Mouse (Mus musculus) embryonic facial prominence, embryonic 13.5 days (tissue): Measurements from ENCODE around the gene Ncam1. TPM values are rescaled to one million over a fixed set of nuclear protein-coding genes. Genes with fewer than 3 reads are reported as not detected.

ENCODE experiments used
- ATAC-seq: fragments of 200-750 bp; cut with Nextera tagmentation; 2 replicates; pipeline ENCODE4 v1.8.0; 2017; ENCODE audit warnings: low read depth; ENCODE audit not compliant: insufficient number of reproducible peaks, insufficient read depth, low FRiP score, low TSS enrichment
- H3K27ac ChIP-seq: fragments of 300-500 bp; sonication (generic); 2 replicates; pipeline ENCODE4 v1.5.1; 2015; ENCODE audit warnings: moderate library complexity, mild to moderate bottlenecking, inconsistent platforms
- H3K27me3 ChIP-seq: fragments of 300-500 bp; sonication (generic); 2 replicates; pipeline ENCODE4 v1.6.1; 2015; ENCODE audit warnings: mild to moderate bottlenecking, inconsistent platforms
- H3K36me3 ChIP-seq: fragments of 300-500 bp; sonication (generic); 2 replicates; pipeline ENCODE4 v1.6.1; 2015; ENCODE audit warnings: mild to moderate bottlenecking, inconsistent platforms
- H3K4me1 ChIP-seq: fragments of 300-500 bp; sonication (generic); 2 replicates; pipeline ENCODE4 v1.6.1; 2015; ENCODE audit warnings: inconsistent platforms
- H3K4me2 ChIP-seq: fragments of 300-500 bp; sonication (generic); 2 replicates; pipeline ENCODE4 v1.6.1; 2015; ENCODE audit warnings: moderate library complexity, mild to moderate bottlenecking, inconsistent platforms
- H3K4me3 ChIP-seq: fragments of 300-500 bp; sonication (generic); 2 replicates; pipeline ENCODE4 v1.5.1; 2015; ENCODE audit warnings: mild to moderate bottlenecking, inconsistent platforms
- H3K9ac ChIP-seq: fragments of 300-500 bp; sonication (generic); 2 replicates; pipeline ENCODE4 v1.6.1; 2015; ENCODE audit warnings: mild to moderate bottlenecking, inconsistent platforms
- H3K9me3 ChIP-seq: fragments of 300-500 bp; sonication (generic); 2 replicates; pipeline ENCODE4 v1.6.1; 2016; ENCODE audit warnings: inconsistent platforms
- WGBS: fragments of 180-500 bp; shearing (Covaris S2); methylation state at CpG from one replicate; pipeline ENCODE4 v1.1.7; 2015; ENCODE audit warnings: mixed read lengths; 5-methylcytosine and 5-hydroxymethylcytosine counted together
- polyA plus RNA-seq: library from polyadenylated mRNA; unstranded; fragments of >200 nt; fragmentation: Nextera tagmentation; extraction: Ambion mirVana; gene quantifications from 2 replicates; pipeline ENCODE4 v1.2.1, GENCODE M21; 2015

The Ncam1 gene
- polyA plus RNA-seq: 123 and 145 TPM in 2 replicates

GRCm38 (mm10) chr9:49798806-49799205 lies at the start of gene Ncam1:
Ncam1 (minus strand) TSS chr9:49798925.
- 0% methylated on average over 23 of the region's 23 CpGs for WGBS
- Histone ChIP-seq H3K9ac (peak within 1 kb of the TSS; percentile 76), H3K4me1 (peaks cover 9% of the 10 kb centered on the region; the same call in 1 of the 2 replicates), H3K4me3 (peak within 1 kb of the TSS; percentile 65), H3K36me3 (no peaks in the 10 kb centered on the region), H3K4me2 (peak within 1 kb of the TSS; percentile 92), H3K27me3 (peaks cover 11% of the 10 kb centered on the region), H3K9me3 (no peaks in the 10 kb centered on the region), H3K27ac (peak within 1 kb of the TSS; percentile 83)
- peak; percentile 76; the same call in 1 of the 2 replicates for ATAC-seq

DNA sequence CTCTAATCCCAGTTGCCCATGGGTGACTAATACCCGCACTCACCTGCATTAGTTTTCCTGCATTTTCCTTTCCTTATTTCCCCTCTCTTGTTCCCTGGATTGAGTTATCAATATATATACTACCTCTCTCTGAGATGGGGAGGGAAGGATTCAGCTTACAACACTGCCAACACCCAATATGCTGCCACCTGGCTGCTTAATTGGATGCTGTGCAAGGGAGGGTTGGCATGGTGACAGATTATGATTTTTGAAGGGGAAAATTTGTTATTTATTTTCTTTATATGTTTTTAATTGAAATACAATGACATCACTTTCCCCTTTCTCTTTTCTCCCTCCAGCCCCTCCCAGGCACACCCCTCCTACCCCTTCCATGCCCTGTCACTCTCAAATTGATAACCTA lies 35.3 kb upstream of the Ncam1 start:
- H3K9ac ChIP-seq: no peak overlapping the region
- H3K27me3 ChIP-seq: no peaks in the 10 kb centered on the region
- ATAC-seq: no peak
- H3K9me3 ChIP-seq: no peaks in the 10 kb centered on the region
- H3K36me3 ChIP-seq: no peaks in the 10 kb centered on the region
- H3K4me1 ChIP-seq: peaks cover 10% of the 10 kb centered on the region; the same call in 1 of the 2 replicates
- no peak overlapping the region for H3K4me2 ChIP-seq
- 93% methylated on average over 1 of the region's 1 CpGs for WGBS
- no peak overlapping the region for H3K4me3 ChIP-seq
- H3K27ac ChIP-seq: no peak overlapping the region

DNA sequence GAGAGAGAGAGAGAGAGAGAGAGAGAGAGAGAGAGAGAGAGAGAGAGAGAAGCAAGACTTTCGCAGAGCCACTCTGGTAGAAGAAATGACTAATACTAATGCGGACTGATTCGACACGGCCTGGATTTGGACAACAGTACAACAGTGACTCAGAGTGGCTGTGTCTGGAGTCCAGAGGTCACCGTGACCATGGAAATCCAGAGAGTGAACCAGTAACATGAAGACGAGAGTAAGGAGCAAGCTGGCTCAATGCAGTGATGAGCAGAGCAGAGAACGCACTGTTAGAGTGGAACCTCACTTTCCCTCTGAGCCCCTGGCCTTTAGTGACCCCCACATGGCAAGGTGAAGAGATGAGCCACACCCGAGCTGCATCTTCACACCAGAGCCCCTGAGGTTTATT lies 28.9 kb upstream of the Ncam1 start:
- WGBS: 89% methylated on average over 8 of the region's 8 CpGs
- no peak overlapping the region for H3K4me3 ChIP-seq
- H3K27ac ChIP-seq: no peak overlapping the region
- no peak overlapping the region for H3K9ac ChIP-seq
- no peak overlapping the region for H3K4me2 ChIP-seq
- H3K27me3 ChIP-seq: no peaks in the 10 kb centered on the region
- H3K4me1 ChIP-seq: peaks cover 12% of the 10 kb centered on the region; the same call in 1 of the 2 replicates
- no peaks in the 10 kb centered on the region for H3K9me3 ChIP-seq
- H3K36me3 ChIP-seq: no peaks in the 10 kb centered on the region
- no peak for ATAC-seq

GRCm38 (mm10) chr9:49816115-49816650 lies 17.5 kb upstream of the Ncam1 start:
- H3K4me2 ChIP-seq: no peak overlapping the region
- no peak for ATAC-seq
- no peak overlapping the region for H3K27ac ChIP-seq
- peaks cover 17% of the 10 kb centered on the region for H3K4me1 ChIP-seq
- 61% methylated on average over 10 of the region's 10 CpGs for WGBS
- no peaks in the 10 kb centered on the region for H3K36me3 ChIP-seq
- no peaks in the 10 kb centered on the region for H3K9me3 ChIP-seq
- no peak overlapping the region for H3K4me3 ChIP-seq
- no peak overlapping the region for H3K9ac ChIP-seq
- no peaks in the 10 kb centered on the region for H3K27me3 ChIP-seq

DNA sequence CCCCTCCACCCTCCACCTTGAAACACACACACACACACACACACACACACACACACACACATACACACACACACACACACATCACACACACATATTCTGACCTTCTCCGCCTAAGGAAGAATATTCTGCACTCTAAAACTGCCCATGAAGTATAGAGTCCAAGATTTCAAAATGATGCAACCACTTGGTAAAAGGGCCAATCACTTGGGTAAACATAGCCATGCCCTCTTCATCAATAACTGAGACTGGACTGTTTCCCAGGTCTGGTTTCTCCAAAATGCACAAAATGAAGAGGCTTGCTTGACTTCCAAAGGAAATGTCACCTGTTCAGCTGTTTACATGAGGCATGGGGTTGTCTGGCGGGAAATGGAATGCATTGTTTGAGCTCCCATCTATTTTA lies 15.7 kb upstream of the Ncam1 start:
- H3K36me3 ChIP-seq: no peaks in the 10 kb centered on the region
- 96% methylated on average over 2 of the region's 2 CpGs for WGBS
- H3K27ac ChIP-seq: no peak overlapping the region
- H3K4me1 ChIP-seq: peaks cover 17% of the 10 kb centered on the region
- H3K27me3 ChIP-seq: no peaks in the 10 kb centered on the region
- H3K9ac ChIP-seq: no peak overlapping the region
- no peak for ATAC-seq
- no peak overlapping the region for H3K4me3 ChIP-seq
- no peaks in the 10 kb centered on the region for H3K9me3 ChIP-seq
- H3K4me2 ChIP-seq: no peak overlapping the region

GRCm38 (mm10) chr9:49803222-49803621 lies 4.5 kb upstream of the Ncam1 start:
- Histone ChIP-seq H3K4me1 (no peaks in the 10 kb centered on the region; the same call in 1 of the 2 replicates), H3K4me3 (no peak overlapping the region), H3K4me2 (no peak overlapping the region), H3K9me3 (no peaks in the 10 kb centered on the region), H3K36me3 (no peaks in the 10 kb centered on the region), H3K27me3 (peaks cover 5% of the 10 kb centered on the region), H3K9ac (no peak overlapping the region), H3K27ac (no peak overlapping the region)
- 36% methylated on average over 3 of the region's 3 CpGs for WGBS
- ATAC-seq: no peak

DNA sequence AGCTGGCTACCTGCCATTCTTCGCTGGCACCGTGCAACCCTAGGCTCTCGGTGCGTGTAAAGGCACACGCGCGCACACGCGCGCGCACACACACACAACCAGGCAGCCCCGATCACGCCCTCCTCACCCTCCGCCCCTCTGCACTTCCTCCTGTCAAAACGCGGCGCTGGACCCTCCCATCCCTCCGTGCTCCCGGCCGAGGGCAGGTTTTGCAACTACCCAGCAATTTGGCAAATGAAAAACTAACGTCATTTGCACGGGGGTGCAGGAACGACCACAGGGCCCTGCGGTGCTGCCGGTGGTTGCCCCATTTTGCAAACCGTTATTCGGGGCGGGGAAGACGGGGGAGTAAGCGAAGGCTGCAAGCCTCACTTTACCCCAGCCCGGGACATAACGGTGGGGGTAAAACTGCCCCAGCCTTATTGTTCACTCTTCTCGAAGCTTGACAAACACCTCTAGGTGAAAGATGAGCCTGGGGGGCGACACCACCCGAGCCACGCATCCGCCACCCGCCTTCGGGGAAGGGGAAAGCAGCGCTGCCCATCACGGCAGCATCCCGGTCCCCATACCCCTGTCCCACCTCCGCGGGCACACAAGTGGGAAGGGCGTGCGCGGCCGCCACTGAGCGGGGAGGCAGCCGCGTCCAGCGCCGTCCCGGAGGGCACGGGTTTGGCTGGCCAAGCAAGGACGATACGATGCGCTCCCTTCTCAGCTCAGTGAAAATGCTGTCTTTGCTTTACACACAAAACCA lies 729 bp downstream of the Ncam1 start:
- peak overlapping the region; percentile 65 for H3K4me3 ChIP-seq
- H3K9me3 ChIP-seq: no peaks in the 10 kb centered on the region
- H3K4me2 ChIP-seq: peak overlapping the region; percentile 92
- H3K9ac ChIP-seq: peak overlapping the region; percentile 76
- H3K36me3 ChIP-seq: no peaks in the 10 kb centered on the region
- peaks cover 13% of the 10 kb centered on the region for H3K4me1 ChIP-seq
- H3K27me3 ChIP-seq: peaks cover 11% of the 10 kb centered on the region
- under 1% methylated on average over 58 of the region's 58 CpGs for WGBS
- peak overlapping the region; percentile 83 for H3K27ac ChIP-seq
- ATAC-seq: peak; percentile 33; the same call in 1 of the 2 replicates

- Histone ChIP-seq H3K4me3 (peak overlapping the region; percentile 65), H3K9ac (peak overlapping the region; percentile 76), H3K27ac (peak overlapping the region; percentile 83), H3K27me3 (peaks cover 11% of the 10 kb centered on the region), H3K9me3 (no peaks in the 10 kb centered on the region), H3K4me1 (peaks cover 13% of the 10 kb centered on the region), H3K36me3 (no peaks in the 10 kb centered on the region), H3K4me2 (peak overlapping the region; percentile 92)
- 0% methylated on average over 15 of the region's 15 CpGs for WGBS
- no peak; the same call in 1 of the 2 replicates for ATAC-seq
Observed at GRCm38 (mm10) chr9:49797508-49797820, 1.3 kb downstream of the Ncam1 start.

GRCm38 (mm10) chr9:49796618-49797507 lies 1.9 kb downstream of the Ncam1 start:
- no peaks in the 10 kb centered on the region for H3K9me3 ChIP-seq
- peaks cover 13% of the 10 kb centered on the region for H3K4me1 ChIP-seq
- peak overlapping the region; percentile 76 for H3K9ac ChIP-seq
- H3K36me3 ChIP-seq: no peaks in the 10 kb centered on the region
- ATAC-seq: peak; percentile 79
- under 1% methylated on average over 52 of the region's 52 CpGs for whole genome bisulfite sequencing
- peak overlapping the region; percentile 83 for H3K27ac ChIP-seq
- H3K4me2 ChIP-seq: peak overlapping the region; percentile 92
- H3K4me3 ChIP-seq: peak overlapping the region; percentile 65
- peaks cover 11% of the 10 kb centered on the region for H3K27me3 ChIP-seq

- ATAC-seq: no peak
- WGBS: 64% methylated on average over 5 of the region's 5 CpGs
- Histone ChIP-seq H3K4me3 (no peak overlapping the region), H3K9me3 (no peaks in the 10 kb centered on the region), H3K27ac (no peak overlapping the region), H3K36me3 (no peaks in the 10 kb centered on the region), H3K9ac (no peak overlapping the region), H3K27me3 (peaks cover 11% of the 10 kb centered on the region; the same call in 1 of the 2 replicates), H3K4me1 (peaks cover 13% of the 10 kb centered on the region), H3K4me2 (peak overlapping the region; percentile 92; the same call in 1 of the 2 replicates)
Observed at GRCm38 (mm10) chr9:49795881-49796280, 2.8 kb downstream of the Ncam1 start.

DNA sequence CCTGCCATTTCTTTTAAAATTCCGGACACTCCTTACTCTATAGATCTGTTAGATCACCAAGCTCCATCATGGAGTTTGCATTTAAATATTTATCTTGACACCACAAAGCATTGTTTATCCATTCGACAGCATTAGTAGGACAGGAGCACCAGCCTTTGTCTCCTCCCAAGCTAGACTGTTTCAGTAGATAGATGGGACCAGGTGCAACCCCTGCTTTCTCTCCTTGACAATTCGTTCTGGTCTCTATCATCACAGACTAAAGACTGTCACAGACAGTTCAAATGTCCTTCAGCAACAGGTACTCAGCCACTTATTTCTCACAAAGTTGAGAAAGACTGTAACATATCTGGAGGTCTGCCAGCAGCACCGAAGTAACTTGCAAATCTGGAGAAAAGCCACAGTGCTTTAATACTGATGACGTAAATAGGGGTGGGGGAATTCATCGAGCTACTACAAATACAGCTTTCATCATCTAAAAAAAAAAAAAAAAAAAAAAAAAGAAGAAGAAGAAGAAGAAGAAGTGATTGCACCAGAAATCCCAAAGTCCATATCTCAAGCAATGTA lies 4.7 kb downstream of the Ncam1 start:
- Histone ChIP-seq H3K27me3 (0 out of 2 replicates have a peak, but pooled peaks cover 6% of the 10 kb centered on the region), H3K9ac (no peak overlapping the region), H3K9me3 (no peaks in the 10 kb centered on the region), H3K4me1 (peaks cover 13% of the 10 kb centered on the region), H3K4me2 (no peak overlapping the region), H3K4me3 (no peak overlapping the region), H3K36me3 (no peaks in the 10 kb centered on the region), H3K27ac (no peak overlapping the region)
- WGBS: 67% methylated on average over 6 of the region's 6 CpGs
- ATAC-seq: no peak
